Mouse (Mus musculus) lung, adult 2 months (tissue): ENCODE results near the gene Gnb3.

Experiments
- CTCF ChIP-seq: fragments of 200-500 bp; IDR thresholded peaks from 2 replicates; pipeline ENCODE4 v1.5.1; 2011; ENCODE audit warnings: mild to moderate bottlenecking, low read length, control low read depth; ENCODE audit not compliant: insufficient read depth
- POLR2A ChIP-seq: fragments of 200-500 bp; IDR thresholded peaks from 2 replicates; pipeline ENCODE4 v1.6.1; 2011; ENCODE audit warnings: low read depth, mild to moderate bottlenecking, control low read depth, low read length, borderline replicate concordance; ENCODE audit errors: extremely low read depth

DNA sequence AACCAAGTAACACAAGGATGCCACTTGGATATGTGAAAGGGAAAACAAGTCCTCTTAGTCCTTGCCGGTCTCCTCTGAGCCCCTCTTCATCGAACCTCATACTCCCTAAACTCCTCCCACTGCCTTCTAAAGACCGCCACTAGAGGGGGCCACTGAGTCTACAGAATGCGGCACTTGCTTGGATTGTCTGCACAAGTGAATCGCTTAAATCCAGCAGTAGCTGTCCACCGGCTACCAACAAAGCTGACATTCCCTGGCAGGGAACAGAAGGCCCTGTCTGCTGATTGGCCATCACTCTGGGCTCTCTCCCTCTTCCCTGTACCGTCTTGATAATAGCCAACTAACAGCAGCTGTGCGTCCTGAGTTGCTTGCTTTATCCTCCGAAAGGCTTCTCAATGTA, 7.2 kb upstream of the Gnb3 start:
- no peak for TF ChIP-seq POLR2A
- TF ChIP-seq CTCF = peak; percentile 91
